Mouse (Mus musculus): ENCODE measurements around the gene Tmprss9.

Tmprss9 gene

GRCm38 (mm10) chr10:80871581-80871980 lies at the start of gene Tmprss9:
Gene Tmprss9, plus strand, starts transcription at chr10:80871848.
- CTCF ChIA-PET: interaction anchor here (0.6 kb wide), 1 partner anchor 365 kb away, joined by 14 read pairs; no protein-coding TSS in a partner anchor

- CTCF ChIA-PET: interaction anchor here (1.1 kb wide), 1 partner anchor 53 kb away, joined by 3 read pairs; no protein-coding TSS in a partner anchor
These were observed 49.7 kb upstream of the Tmprss9 start for GRCm38 (mm10) chr10:80821991-80822390.

- CTCF ChIA-PET: interaction anchor here (0.7 kb wide), 2 partner anchors 158 to 192 kb away, joined by 3 to 5 read pairs; no protein-coding TSS in a partner anchor
These were observed 49.1 kb upstream of the Tmprss9 start for GRCm38 (mm10) chr10:80822528-80822927.

GRCm38 (mm10) chr10:80823316-80823715 lies 48.3 kb upstream of the Tmprss9 start:
- CTCF ChIA-PET: interaction anchor here (0.7 kb wide), 2 partner anchors 159 to 191 kb away, joined by 3 to 5 read pairs; no protein-coding TSS in a partner anchor

- CTCF ChIA-PET: no interaction called here
These were observed 47.6 kb upstream of the Tmprss9 start for GRCm38 (mm10) chr10:80823847-80824643.

- CTCF ChIA-PET: no interaction called here
These were observed 46.8 kb upstream of the Tmprss9 start for GRCm38 (mm10) chr10:80824827-80825226.

GRCm38 (mm10) chr10:80826151-80827062 lies 45.2 kb upstream of the Tmprss9 start, which contains the start of gene Oaz1:
Gene Oaz1, plus strand, starts transcription at chr10:80826656.
- CTCF ChIA-PET: interaction anchor here (1.0 kb wide), 1 partner anchor 66 kb away, joined by 7 read pairs; no protein-coding TSS in a partner anchor

GRCm38 (mm10) chr10:80827063-80827869 lies 44.4 kb upstream of the Tmprss9 start:
- CTCF ChIA-PET: interaction anchor here (1.0 kb wide), 1 partner anchor 67 kb away, joined by 7 read pairs; no protein-coding TSS in a partner anchor

- CTCF ChIA-PET: interaction anchor here (1.1 kb wide), 1 partner anchor 50 kb away, joined by 3 read pairs; no protein-coding TSS in a partner anchor
These were observed 43.7 kb upstream of the Tmprss9 start for GRCm38 (mm10) chr10:80827870-80828420.

- CTCF ChIA-PET: interaction anchor here (1.1 kb wide), 1 partner anchor 49 kb away, joined by 3 read pairs; no protein-coding TSS in a partner anchor
These were observed 43.1 kb upstream of the Tmprss9 start for GRCm38 (mm10) chr10:80828587-80828986.

GRCm38 (mm10) chr10:80829359-80830278 lies 42.0 kb upstream of the Tmprss9 start:
- CTCF ChIA-PET: interaction anchor here (1.1 kb wide), 1 partner anchor 48 kb away, joined by 3 read pairs; no protein-coding TSS in a partner anchor

- CTCF ChIA-PET: no interaction called here
These were observed 40.5 kb upstream of the Tmprss9 start for GRCm38 (mm10) chr10:80831136-80831535.

- CTCF ChIA-PET: no interaction called here
These were observed 38.8 kb upstream of the Tmprss9 start for GRCm38 (mm10) chr10:80832818-80833217.

GRCm38 (mm10) chr10:80835617-80836016 lies 36.0 kb upstream of the Tmprss9 start:
- CTCF ChIA-PET: no interaction called here

GRCm38 (mm10) chr10:80836949-80837379 lies 34.7 kb upstream of the Tmprss9 start:
- CTCF ChIA-PET: interaction anchor here (0.6 kb wide), 1 partner anchor 11 kb away, joined by 16 read pairs; no protein-coding TSS in a partner anchor

GRCm38 (mm10) chr10:80837827-80838226 lies 33.8 kb upstream of the Tmprss9 start:
- CTCF ChIA-PET: no interaction called here

- CTCF ChIA-PET: no interaction called here
These were observed 33.2 kb upstream of the Tmprss9 start for GRCm38 (mm10) chr10:80838346-80838912.

GRCm38 (mm10) chr10:80839848-80840247 lies 31.8 kb upstream of the Tmprss9 start:
- CTCF ChIA-PET: no interaction called here

GRCm38 (mm10) chr10:80841685-80842084 lies 30.0 kb upstream of the Tmprss9 start:
- CTCF ChIA-PET: no interaction called here
